Mouse (Mus musculus) myocyte (in vitro differentiated cells): ENCODE measurements at regions not wholly inside any gene's neighbourhood (a gene's known extent, or its start where the extent isn't known, plus 50 kb on each side); places are given as distances from the start of the nearest gene placed in this dataset.

Experiments used
- H3K27me3 ChIP-seq: one replicate; pipeline ENCODE4 v1.6.1; 2011; ENCODE audit not compliant: control insufficient read depth, insufficient read depth, insufficient read length
- H3K36me3 ChIP-seq: one replicate; pipeline ENCODE4 v1.6.1; 2011; ENCODE audit not compliant: control insufficient read depth, insufficient read depth
- H3K4me2 ChIP-seq: one replicate; pipeline ENCODE4 v1.6.1; 2011; ENCODE audit warnings: low read depth, control low read depth
- H3K4me3 ChIP-seq: one replicate; pipeline ENCODE4 v1.5.1; 2011; ENCODE audit warnings: mild to moderate bottlenecking, control low read depth, moderate library complexity
- H3K79me2 ChIP-seq: one replicate; pipeline ENCODE4 v1.6.1; 2011; ENCODE audit not compliant: control insufficient read depth, insufficient read depth
- H3ac ChIP-seq: one replicate; pipeline ENCODE4 v1.6.1; 2011; ENCODE audit not compliant: control insufficient read depth, insufficient read length
- CEBPB ChIP-seq: IDR thresholded peaks from 2 replicates; pipeline ENCODE4 v1.6.1; 2011; ENCODE audit warnings: mild to moderate bottlenecking, moderate library complexity; ENCODE audit not compliant: poor library complexity, insufficient read depth, severe bottlenecking
- E2F4 ChIP-seq: IDR thresholded peaks from one replicate; pipeline ENCODE4 v1.6.1; 2011; ENCODE audit warnings: mild to moderate bottlenecking, control low read depth, moderate library complexity; ENCODE audit not compliant: insufficient read depth
- MAX ChIP-seq: IDR thresholded peaks from one replicate; pipeline ENCODE4 v1.6.1; 2011; ENCODE audit warnings: low read depth, mild to moderate bottlenecking, control low read depth
- MYOD1 ChIP-seq, 3 experiments: IDR thresholded peaks; one replicate each; pipeline ENCODE4 v1.6.1; 2011; ENCODE audit warnings: control low read depth in 2 of 3, low read depth in 2 of 3, mild to moderate bottlenecking in 2 of 3, moderate library complexity in 1 of 3; ENCODE audit not compliant: insufficient read length in 2 of 3, control insufficient read depth in 1 of 3
- MYOG ChIP-seq, 3 experiments: IDR thresholded peaks; one replicate each; pipeline ENCODE4 v1.6.1; 2011; ENCODE audit warnings: control low read depth in 2 of 3, low read depth in 2 of 3, mild to moderate bottlenecking in 2 of 3; ENCODE audit not compliant: insufficient read length in 2 of 3, control insufficient read depth in 1 of 3, insufficient read depth in 1 of 3
- POLR2A ChIP-seq: IDR thresholded peaks from one replicate; pipeline ENCODE4 v1.6.1; 2011; ENCODE audit warnings: low read depth, mild to moderate bottlenecking, control low read depth, moderate library complexity; ENCODE audit not compliant: insufficient read length
- POLR2AphosphoS2 ChIP-seq: IDR thresholded peaks from one replicate; pipeline ENCODE4 v1.6.1; 2011; ENCODE audit warnings: low read depth, control low read depth; ENCODE audit not compliant: insufficient read length
- REST ChIP-seq: IDR thresholded peaks from one replicate; pipeline ENCODE4 v1.6.1; 2011; ENCODE audit warnings: mild to moderate bottlenecking, control low read depth, moderate library complexity; ENCODE audit not compliant: insufficient read depth, insufficient read length
- SRF ChIP-seq: IDR thresholded peaks from one replicate; pipeline ENCODE4 v1.6.1; 2011; ENCODE audit warnings: low read depth; ENCODE audit not compliant: control insufficient read depth, insufficient read length
- TCF12 ChIP-seq: IDR thresholded peaks from one replicate; pipeline ENCODE4 v1.6.1; 2011; ENCODE audit warnings: mild to moderate bottlenecking, control low read depth; ENCODE audit not compliant: poor library complexity, insufficient read depth, severe bottlenecking
- TCF3 ChIP-seq: IDR thresholded peaks from one replicate; pipeline ENCODE4 v1.6.1; 2011; ENCODE audit warnings: low read depth, control low read depth; ENCODE audit not compliant: insufficient read length
- USF1 ChIP-seq: IDR thresholded peaks from one replicate; pipeline ENCODE4 v1.6.1; 2011; ENCODE audit warnings: low read depth, mild to moderate bottlenecking, control low read depth, moderate library complexity

GRCm38 (mm10) chr5:12138961-12139360 is 221.1 kb downstream of the 4933402N22Rik start:
- no peaks in the 10 kb centered on the region for H3K79me2 ChIP-seq
- H3K27me3 ChIP-seq: no peaks in the 10 kb centered on the region
- no peak overlapping the region for H3K4me3 ChIP-seq
- no peak overlapping the region for H3K4me2 ChIP-seq
- TF ChIP-seq REST: no peak
- no peak for TF ChIP-seq POLR2A
- TF ChIP-seq SRF: no peak
- no peak for TF ChIP-seq CEBPB
- TF ChIP-seq MYOD1 (IDR thresholded peaks at IDR 0.05; ENCODE audit: control insufficient read depth in 1 of 3, insufficient read length in 2 of 3, low read depth in 2 of 3): no peak
- no peak for TF ChIP-seq MYOG (IDR thresholded peaks at IDR 0.05; ENCODE audit: control insufficient read depth in 1 of 3, insufficient read depth in 1 of 3, insufficient read length in 2 of 3, low read depth in 2 of 3)
- TF ChIP-seq MAX: no peak
- no peak for TF ChIP-seq TCF12
- no peak overlapping the region for H3ac ChIP-seq
- no peaks in the 10 kb centered on the region for H3K36me3 ChIP-seq

- TF ChIP-seq MYOD1 (IDR thresholded peaks at IDR 0.05; ENCODE audit: control insufficient read depth in 1 of 3, insufficient read length in 2 of 3, low read depth in 2 of 3) (no peak), SRF (no peak), USF1 (no peak), MYOG (IDR thresholded peaks at IDR 0.05; ENCODE audit: control insufficient read depth in 1 of 3, insufficient read depth in 1 of 3, insufficient read length in 2 of 3, low read depth in 2 of 3) (no peak), CEBPB (no peak), REST (no peak), POLR2A (no peak), E2F4 (no peak), POLR2AphosphoS2 (no peak), MAX (no peak), TCF3 (no peak)
Measured at GRCm38 (mm10) chr5:12153295-12153694, 229.9 kb upstream of the Sema3d start.

DNA sequence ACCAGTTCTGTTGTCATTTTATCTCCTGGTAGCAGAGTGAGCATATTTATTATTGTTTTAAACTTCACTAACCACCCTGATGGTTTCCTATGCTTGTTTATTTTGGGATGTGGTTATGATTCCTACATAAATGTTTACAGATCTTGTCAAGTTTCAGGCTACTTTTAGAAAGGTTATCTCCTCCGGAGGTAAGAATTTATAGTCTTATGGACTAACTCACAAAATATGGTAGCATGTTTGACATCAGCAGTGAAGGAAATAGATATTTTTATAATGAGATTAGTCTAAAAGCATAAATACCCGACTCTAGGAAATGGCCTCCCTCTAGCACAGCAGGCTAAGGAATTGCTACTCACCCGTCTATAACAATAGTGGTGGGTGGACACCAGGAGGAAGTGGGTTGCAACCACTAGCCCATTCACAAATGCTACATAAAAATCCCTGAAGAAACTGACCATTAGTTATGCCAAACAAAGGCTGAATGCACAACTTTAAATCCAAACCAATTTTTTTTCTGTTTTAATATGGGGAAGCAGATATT is 228.6 kb upstream of the Sema3d start:
- no peak overlapping the region for H3K4me2 ChIP-seq
- no peaks in the 10 kb centered on the region for H3K36me3 ChIP-seq
- TF ChIP-seq E2F4: no peak
- no peak for TF ChIP-seq TCF12
- TF ChIP-seq POLR2A: no peak
- no peak for TF ChIP-seq CEBPB
- TF ChIP-seq MYOG (IDR thresholded peaks at IDR 0.05; ENCODE audit: control insufficient read depth in 1 of 3, insufficient read depth in 1 of 3, insufficient read length in 2 of 3, low read depth in 2 of 3): no peak
- TF ChIP-seq TCF3: no peak

More at GRCm38 (mm10) chr5:12153295-12153694, 229.9 kb upstream of the Sema3d start:
- Histone ChIP-seq H3K4me3 (no peak overlapping the region), H3K4me2 (no peak overlapping the region), H3K27me3 (no peaks in the 10 kb centered on the region), H3K79me2 (no peaks in the 10 kb centered on the region), H3ac (no peak overlapping the region), H3K36me3 (no peaks in the 10 kb centered on the region)

GRCm38 (mm10) chr5:12191681-12192080 is 191.5 kb upstream of the Sema3d start:
- no peak overlapping the region for H3K4me3 ChIP-seq
- peak overlapping the region; percentile 43 for H3K4me2 ChIP-seq
- no peak for TF ChIP-seq POLR2AphosphoS2
- TF ChIP-seq USF1: no peak
- no peak for TF ChIP-seq MAX
- TF ChIP-seq MYOG (IDR thresholded peaks at IDR 0.05; ENCODE audit: control insufficient read depth in 1 of 3, insufficient read depth in 1 of 3, insufficient read length in 2 of 3, low read depth in 2 of 3): no peak
- TF ChIP-seq MYOD1 (IDR thresholded peaks at IDR 0.05; ENCODE audit: control insufficient read depth in 1 of 3, insufficient read length in 2 of 3, low read depth in 2 of 3): no peak
- no peak for TF ChIP-seq POLR2A
- no peak for TF ChIP-seq SRF
- no peak for TF ChIP-seq TCF12
- no peak for TF ChIP-seq E2F4
- no peak for TF ChIP-seq CEBPB
- H3K36me3 ChIP-seq: no peaks in the 10 kb centered on the region
- no peaks in the 10 kb centered on the region for H3K79me2 ChIP-seq
- no peaks in the 10 kb centered on the region for H3K27me3 ChIP-seq
- no peak overlapping the region for H3ac ChIP-seq

More for the DNA sequence above, 228.6 kb upstream of the Sema3d start:
- H3K79me2 ChIP-seq: no peaks in the 10 kb centered on the region
- no peak overlapping the region for H3K4me3 ChIP-seq
- no peaks in the 10 kb centered on the region for H3K27me3 ChIP-seq
- H3ac ChIP-seq: no peak overlapping the region

DNA sequence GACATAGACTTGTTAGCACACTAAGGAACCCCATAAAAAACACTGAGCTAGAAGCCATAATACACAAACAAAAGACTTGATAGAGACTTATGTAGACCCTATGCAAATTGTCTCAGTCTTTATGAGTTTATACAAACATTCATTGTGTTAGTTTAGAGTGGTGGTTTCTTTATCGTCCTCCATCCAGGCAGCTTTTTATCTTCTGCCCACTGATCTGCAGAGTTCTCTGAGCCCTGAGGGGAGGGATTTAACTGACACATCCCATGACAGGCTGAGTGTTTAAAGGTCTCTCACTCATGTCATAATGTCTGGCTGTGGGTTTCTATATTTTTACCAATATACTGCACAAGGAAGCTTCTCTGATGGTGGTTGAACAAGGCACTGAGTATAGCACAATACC is 175.7 kb upstream of the Sema3d start:
- no peak for TF ChIP-seq CEBPB
- no peak for TF ChIP-seq E2F4
- TF ChIP-seq SRF: no peak
- no peak for TF ChIP-seq TCF3
- TF ChIP-seq USF1: no peak
- TF ChIP-seq POLR2AphosphoS2: no peak
- TF ChIP-seq POLR2A: no peak
- no peak for TF ChIP-seq REST
- TF ChIP-seq MAX: no peak
- TF ChIP-seq MYOG (IDR thresholded peaks at IDR 0.05; ENCODE audit: control insufficient read depth in 1 of 3, insufficient read depth in 1 of 3, insufficient read length in 2 of 3, low read depth in 2 of 3): no peak
- no peak for TF ChIP-seq TCF12
- TF ChIP-seq MYOD1 (IDR thresholded peaks at IDR 0.05; ENCODE audit: control insufficient read depth in 1 of 3, insufficient read length in 2 of 3, low read depth in 2 of 3): no peak
- no peak overlapping the region for H3K4me2 ChIP-seq
- H3K27me3 ChIP-seq: no peaks in the 10 kb centered on the region
- no peaks in the 10 kb centered on the region for H3K36me3 ChIP-seq
- H3ac ChIP-seq: no peak overlapping the region
- H3K4me3 ChIP-seq: no peak overlapping the region
- no peaks in the 10 kb centered on the region for H3K79me2 ChIP-seq
